Mouse (Mus musculus): ENCODE measurements around the gene Ppp4c.

Gene Ppp4c

GRCm38 (mm10) chr7:126759050-126759671 lies 33.1 kb downstream of the Ppp4c start, which contains the start of gene Mapk3:
TSS of gene Mapk3 (plus strand) at chr7:126759601.
- peak; percentile 80 for DNase-seq (ENCODE audit: low read depth, low spot score)

GRCm38 (mm10) chr7:126758539-126758938 lies 33.8 kb downstream of the Ppp4c start:
- no peak for DNase-seq (ENCODE audit: low read depth, low spot score)

GRCm38 (mm10) chr7:126754866-126755265 lies 37.4 kb downstream of the Ppp4c start:
- DNase-seq (ENCODE audit: low read depth, low spot score), result peak; percentile 67

GRCm38 (mm10) chr7:126749582-126750343 lies 42.5 kb downstream of the Ppp4c start:
- no peak for DNase-seq (ENCODE audit: low read depth, low spot score)

GRCm38 (mm10) chr7:126748824-126749223 lies 43.5 kb downstream of the Ppp4c start:
- no peak for DNase-seq (ENCODE audit: low read depth, low spot score)

- no peak for DNase-seq (ENCODE audit: low read depth, low spot score)
These were observed 45.5 kb downstream of the Ppp4c start for GRCm38 (mm10) chr7:126746798-126747197.

- no peak for DNase-seq (ENCODE audit: low read depth, low spot score)
These were observed 46.2 kb downstream of the Ppp4c start for GRCm38 (mm10) chr7:126746066-126746465.

GRCm38 (mm10) chr7:126741964-126742482 lies 50.3 kb downstream of the Ppp4c start:
- DNase-seq (ENCODE audit: low read depth, low spot score), result no peak

- no peak for DNase-seq (ENCODE audit: low read depth, low spot score)
These were observed 50.8 kb downstream of the Ppp4c start for GRCm38 (mm10) chr7:126741452-126741851.

- no peak for DNase-seq (ENCODE audit: low read depth, low spot score)
These were observed 51.3 kb downstream of the Ppp4c start for GRCm38 (mm10) chr7:126740977-126741376.

- no peak for DNase-seq (ENCODE audit: low read depth, low spot score)
These were observed 52.1 kb downstream of the Ppp4c start for GRCm38 (mm10) chr7:126740132-126740735.

- DNase-seq (ENCODE audit: low read depth, low spot score), result no peak
These were observed 52.7 kb downstream of the Ppp4c start for GRCm38 (mm10) chr7:126739551-126739950.

GRCm38 (mm10) chr7:126736122-126736521 lies 56.2 kb downstream of the Ppp4c start:
- DNase-seq (ENCODE audit: low read depth, low spot score), result no peak

Measured in WW6 (cell line).